Mouse (Mus musculus): ENCODE data around the gene Stag3.

DNA sequence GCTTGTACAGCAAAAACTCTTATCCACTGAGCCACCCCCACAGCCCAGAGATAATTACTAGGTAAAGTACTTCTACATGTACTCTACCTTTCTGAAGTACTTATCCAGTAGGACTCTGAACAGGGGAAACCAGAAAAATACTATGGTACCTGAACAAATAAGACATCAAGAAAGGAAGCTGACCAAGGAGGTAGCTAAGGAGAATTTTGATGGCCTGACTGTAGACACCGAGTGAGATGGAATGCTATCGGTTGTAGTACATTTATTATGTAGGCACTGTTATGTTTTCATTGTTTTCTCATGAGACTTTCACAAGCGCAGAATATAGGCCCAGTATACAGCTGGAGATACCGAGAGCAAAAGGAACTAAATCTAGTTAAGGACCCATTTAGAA, 22.5 kb upstream of the Stag3 start:
- no peak for TF ChIP-seq CTCF (IDR thresholded peaks at IDR 0.05; ENCODE audit: extremely low read depth, insufficient read depth, insufficient read length, insufficient replicate concordance)
- TF ChIP-seq POLR2A (IDR thresholded peaks at IDR 0.05; ENCODE audit: low read depth, low read length), result no peak
